Mouse (Mus musculus) MEL (cell line): ENCODE results near the gene Slc8a1.

Experiments
- EP300 ChIP-seq, 2 experiments: IDR thresholded peaks; 2 replicates each; pipeline ENCODE4 v1.6.1; 2011; ENCODE audit warnings: improper control_type of control experiment in 2 of 2, low read length in 2 of 2, low read depth in 1 of 2, mild to moderate bottlenecking in 1 of 2
- GATA1 ChIP-seq: IDR thresholded peaks from 2 replicates; pipeline ENCODE4 v1.6.1; 2011; ENCODE audit warnings: low read depth, low read length, improper control_type of control experiment

GRCm38 (mm10) chr17:81750664-81751063, 12.5 kb upstream of the Slc8a1 start:
- TF ChIP-seq EP300 (IDR thresholded peaks at IDR 0.05; ENCODE audit: low read depth in 1 of 2, low read length in 2 of 2) (no peak), GATA1 (no peak)
